Mouse (Mus musculus) midbrain, embryonic 15.5 days (tissue): ENCODE results near the gene S1pr4. TPM values are rescaled to one million over a fixed set of nuclear protein-coding genes. Genes with fewer than 3 reads are reported as not detected.
A peak's percentile ranks its signal among the peaks of the same experiment; 100 is the strongest.

Experiments
- ATAC-seq: fragments of 200-750 bp; cut with Nextera tagmentation; replicated peaks from 2 replicates; pipeline ENCODE4 v1.8.0; 2017; ENCODE audit warnings: moderate TSS enrichment
- H3K27ac ChIP-seq: fragments of 300-500 bp; sonication (generic); 2 replicates; pipeline ENCODE4 v1.5.1; 2015; ENCODE audit warnings: mild to moderate bottlenecking, inconsistent platforms
- H3K27me3 ChIP-seq: fragments of 300-500 bp; sonication (generic); replicated peaks from 2 replicates; pipeline ENCODE4 v1.6.1; 2015; ENCODE audit warnings: inconsistent platforms
- H3K36me3 ChIP-seq: fragments of 300-500 bp; sonication (generic); replicated peaks from 2 replicates; pipeline ENCODE4 v1.6.1; 2015; ENCODE audit warnings: inconsistent platforms
- H3K4me1 ChIP-seq: fragments of 300-500 bp; sonication (generic); 2 replicates; pipeline ENCODE4 v1.6.1; 2015; ENCODE audit warnings: inconsistent platforms
- H3K4me2 ChIP-seq: fragments of 300-500 bp; sonication (generic); 2 replicates; pipeline ENCODE4 v1.6.1; 2015; ENCODE audit warnings: inconsistent platforms, mild to moderate bottlenecking, moderate library complexity
- H3K4me3 ChIP-seq: fragments of 300-500 bp; sonication (generic); 2 replicates; pipeline ENCODE4 v1.5.1; 2015; ENCODE audit warnings: mild to moderate bottlenecking, inconsistent platforms
- H3K9ac ChIP-seq: fragments of 300-500 bp; sonication (generic); 2 replicates; pipeline ENCODE4 v1.6.1; 2015; ENCODE audit warnings: mild to moderate bottlenecking, inconsistent platforms
- H3K9me3 ChIP-seq: fragments of 300-500 bp; sonication (generic); 2 replicates; pipeline ENCODE4 v1.6.1; 2016; ENCODE audit warnings: inconsistent platforms
- WGBS: fragments of 180-500 bp; shearing (Covaris S2); methylation state at CpG from one replicate; pipeline ENCODE4 v1.1.7; 2015; ENCODE audit warnings: mixed read lengths; 5-methylcytosine and 5-hydroxymethylcytosine counted together
- polyA plus RNA-seq: library from polyadenylated mRNA; unstranded; fragments of >200 nt; fragmentation: Nextera tagmentation; extraction: Ambion mirVana; gene quantifications from 2 replicates; pipeline ENCODE4 v1.2.1, GENCODE M21; 2015

Gene S1pr4
- polyA plus RNA-seq, 1 experiment from 2014 or later, result 0.71 TPM

DNA sequence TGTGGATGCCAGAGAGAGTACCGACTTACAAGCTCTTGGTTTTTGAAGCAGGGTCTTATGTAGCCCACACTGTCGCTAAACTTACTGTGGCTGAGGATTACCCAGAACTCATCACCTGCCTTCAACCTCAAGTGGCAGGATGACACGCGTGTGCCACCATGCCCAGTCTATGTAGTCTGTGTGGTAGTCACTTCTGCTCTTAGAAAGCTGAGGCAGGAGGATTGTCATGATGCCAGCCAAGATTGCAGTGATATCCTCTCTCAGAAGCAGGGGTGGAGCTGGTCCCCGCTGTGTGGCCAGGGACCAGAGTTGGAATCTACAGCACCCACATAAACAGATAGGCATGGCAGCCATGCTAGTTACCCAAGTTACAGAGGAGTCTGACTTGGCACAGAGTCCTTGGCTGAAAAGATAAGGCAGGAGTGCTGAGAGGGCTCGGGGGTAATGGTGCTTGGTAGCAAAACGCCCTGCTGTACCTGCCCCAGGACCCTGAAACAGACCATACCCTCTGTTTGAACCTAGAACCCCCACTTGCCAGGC lies 14.4 kb downstream of the S1pr4 start:
- Histone ChIP-seq H3K4me3 (no peak overlapping the region), H3K4me2 (no peak overlapping the region), H3K27me3 (no peaks in the 10 kb centered on the region), H3K36me3 (peaks cover 28% of the 10 kb centered on the region; the same call in 1 of the 2 replicates), H3K4me1 (peaks cover 28% of the 10 kb centered on the region), H3K27ac (0 out of 2 replicates have a peak overlapping the region, but pooled peaks have one; percentile 7), H3K9ac (no peak overlapping the region), H3K9me3 (no peaks in the 10 kb centered on the region)
- 75% methylated on average over 7 of the region's 7 CpGs for WGBS
- no peak for ATAC-seq

DNA sequence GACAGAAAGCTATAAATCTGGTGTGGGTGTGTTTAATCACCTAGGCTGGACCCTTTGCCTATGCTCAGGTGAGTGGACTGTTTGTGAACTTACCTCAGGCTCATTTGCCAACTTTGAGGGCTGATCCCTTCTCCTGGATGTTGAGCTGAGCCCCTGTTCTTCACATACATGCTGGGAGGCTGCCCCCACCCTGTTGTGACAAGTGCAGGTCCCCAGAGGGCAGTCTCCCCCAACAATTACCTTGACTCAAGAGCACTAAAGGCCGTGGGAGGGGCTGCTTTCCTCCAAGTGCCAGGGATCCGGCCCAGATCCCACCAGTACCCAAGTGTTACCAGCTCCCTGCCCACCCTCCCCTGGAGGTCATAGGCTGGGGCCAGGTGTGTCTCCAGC lies 14.9 kb downstream of the S1pr4 start:
- WGBS, result 36% methylated on average over 2 of the region's 2 CpGs
- no peaks in the 10 kb centered on the region for H3K27me3 ChIP-seq
- no peak overlapping the region for H3K9ac ChIP-seq
- no peak for ATAC-seq
- H3K4me2 ChIP-seq, result no peak overlapping the region
- H3K36me3 ChIP-seq, result peaks cover 28% of the 10 kb centered on the region; the same call in 1 of the 2 replicates
- H3K4me1 ChIP-seq, result peaks cover 33% of the 10 kb centered on the region
- H3K9me3 ChIP-seq, result no peaks in the 10 kb centered on the region
- H3K4me3 ChIP-seq, result no peak overlapping the region
- H3K27ac ChIP-seq, result peak overlapping the region; percentile 78

DNA sequence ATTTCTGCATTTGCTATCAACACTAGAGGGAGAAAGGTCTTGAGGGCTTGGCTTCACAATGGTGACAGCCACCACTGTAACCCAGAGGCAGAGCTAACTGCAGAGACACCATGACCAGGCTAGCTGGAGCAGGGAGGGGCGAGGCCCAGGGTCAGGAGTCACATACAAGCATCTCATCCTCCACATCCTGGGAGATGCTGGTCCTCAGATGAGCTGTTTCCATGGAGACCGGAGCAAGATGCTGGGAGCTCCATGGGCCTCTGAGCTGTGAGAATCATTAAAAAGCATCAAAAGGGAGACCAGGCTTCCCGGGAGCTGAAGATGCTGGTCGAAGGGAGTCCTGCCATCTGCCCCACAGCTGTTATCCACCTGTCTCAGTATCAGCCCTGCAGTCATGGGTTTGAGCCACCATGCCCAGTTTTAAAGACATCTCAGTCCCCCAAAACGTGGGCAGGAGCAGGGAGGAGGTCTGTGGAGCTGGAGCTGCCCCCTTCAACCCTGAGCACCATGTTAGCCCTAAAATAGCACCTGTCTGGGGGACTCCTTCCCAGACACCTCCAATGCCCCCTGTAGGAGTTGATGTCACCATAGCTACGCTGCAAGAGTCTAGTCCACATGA lies 15.4 kb downstream of the S1pr4 start:
- H3K27me3 ChIP-seq, result no peaks in the 10 kb centered on the region
- H3K9me3 ChIP-seq, result no peaks in the 10 kb centered on the region
- ATAC-seq, result peak; percentile 15
- 0 out of 2 replicates have a peak overlapping the region, but pooled peaks have one; percentile 6 for H3K4me2 ChIP-seq
- no peak overlapping the region for H3K9ac ChIP-seq
- H3K4me3 ChIP-seq, result no peak overlapping the region
- WGBS, result 34% methylated on average over 6 of the region's 6 CpGs
- peaks cover 37% of the 10 kb centered on the region for H3K4me1 ChIP-seq
- peak overlapping the region; percentile 78 for H3K27ac ChIP-seq
- peaks cover 25% of the 10 kb centered on the region; the same call in 1 of the 2 replicates for H3K36me3 ChIP-seq

DNA sequence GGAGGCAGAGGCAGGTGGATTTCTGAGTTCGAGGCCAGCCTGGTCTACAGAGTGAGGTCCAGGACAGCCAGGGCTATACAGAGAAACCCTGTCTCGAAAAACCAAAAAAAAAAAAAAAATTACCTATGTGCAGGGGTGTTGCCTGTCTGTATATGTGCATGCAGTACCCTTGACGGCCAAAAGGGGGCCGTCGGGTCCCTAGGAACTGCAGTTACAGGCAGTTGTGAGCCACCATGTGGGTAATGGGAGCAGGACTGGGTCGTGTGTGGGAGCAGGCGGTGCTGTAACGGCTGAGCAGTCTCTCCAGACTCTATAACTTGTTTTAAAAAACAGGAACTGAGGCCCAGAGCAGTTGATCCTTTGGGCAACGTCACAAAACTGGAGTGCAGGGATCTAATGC lies 15.9 kb downstream of the S1pr4 start:
- H3K27ac ChIP-seq, result peak overlapping the region; percentile 78

DNA sequence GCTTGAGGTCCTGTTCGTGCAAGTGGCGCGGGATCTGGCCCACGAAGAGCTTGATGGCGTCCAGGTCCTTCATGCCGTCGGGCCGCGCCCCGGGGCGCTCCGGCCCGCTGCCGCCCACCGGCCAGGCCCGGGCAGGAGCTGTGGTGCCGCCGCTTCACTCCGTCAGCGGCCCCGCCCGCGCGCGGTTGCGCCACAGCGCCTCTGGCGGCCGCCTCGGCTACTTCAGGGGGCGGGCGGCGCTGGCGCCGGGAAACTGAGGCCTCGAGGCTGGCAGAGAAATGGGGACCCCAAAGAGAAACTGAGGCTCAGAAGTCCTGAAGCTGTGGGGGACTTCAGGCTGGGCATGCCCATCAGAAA lies 17.4 kb downstream of the S1pr4 start, which contains the start of gene Celf5:
Celf5 (minus strand) TSS at position 177 of the 357 bp plus-strand sequence.
- WGBS, result 0% methylated on average over 36 of the region's 36 CpGs

More for the DNA sequence above, 15.9 kb downstream of the S1pr4 start:
- Histone ChIP-seq H3K27me3 (no peaks in the 10 kb centered on the region), H3K4me1 (peaks cover 40% of the 10 kb centered on the region), H3K4me3 (no peak overlapping the region), H3K36me3 (peaks cover 20% of the 10 kb centered on the region; the same call in 1 of the 2 replicates), H3K9me3 (no peaks in the 10 kb centered on the region), H3K9ac (no peak overlapping the region), H3K4me2 (0 out of 2 replicates have a peak overlapping the region, but pooled peaks have one; percentile 6)
- WGBS, result 13% methylated on average over 9 of the region's 9 CpGs
- no peak for ATAC-seq

DNA sequence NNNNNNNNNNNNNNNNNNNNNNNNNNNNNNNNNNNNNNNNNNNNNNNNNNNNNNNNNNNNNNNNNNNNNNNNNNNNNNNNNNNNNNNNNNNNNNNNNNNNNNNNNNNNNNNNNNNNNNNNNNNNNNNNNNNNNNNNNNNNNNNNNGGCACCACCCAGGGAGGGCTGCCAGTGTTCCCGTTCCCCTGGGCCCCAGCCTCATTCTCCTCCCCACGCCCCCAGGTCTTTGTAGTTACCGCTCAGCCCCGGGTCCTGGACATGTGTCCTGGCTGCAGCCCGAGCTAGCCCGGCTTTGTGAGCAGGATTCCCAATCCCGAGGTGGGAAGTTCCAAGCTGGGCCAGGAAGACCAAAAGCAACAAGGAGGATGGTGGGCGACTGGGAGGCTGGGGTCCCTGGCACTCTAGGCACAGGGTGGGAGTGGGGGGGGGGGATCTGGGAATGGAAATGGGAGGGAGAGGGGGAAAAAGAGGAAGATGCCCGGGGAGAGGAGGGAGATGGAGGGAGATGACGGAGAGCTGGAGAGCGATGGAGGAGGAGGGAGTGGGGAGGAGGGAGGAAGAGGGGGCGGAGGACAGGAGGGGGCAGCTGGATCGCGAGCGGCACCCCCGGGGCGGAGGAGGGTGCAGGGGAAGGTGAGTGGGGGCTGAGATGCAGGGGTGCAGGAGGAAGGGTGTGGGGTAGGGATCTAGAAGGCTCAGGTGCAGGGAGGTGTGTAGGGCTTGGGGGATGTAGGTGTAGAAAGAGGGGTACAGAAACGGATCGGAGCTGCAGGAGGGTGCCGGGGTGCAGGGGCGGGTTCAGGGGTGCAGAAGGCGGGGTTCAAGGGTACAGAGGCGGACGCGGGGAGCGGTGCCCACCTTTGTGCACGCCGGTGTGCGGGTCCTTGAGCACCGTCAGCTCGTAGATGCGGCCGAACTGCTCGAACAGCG lies 18.1 kb downstream of the S1pr4 start:
- Histone ChIP-seq H3K36me3 (peaks cover 5% of the 10 kb centered on the region; the same call in 1 of the 2 replicates), H3K9me3 (no peaks in the 10 kb centered on the region), H3K27me3 (no peaks in the 10 kb centered on the region), H3K4me1 (peaks cover 61% of the 10 kb centered on the region), H3K4me2 (peak overlapping the region; percentile 77), H3K4me3 (peak overlapping the region; percentile 86), H3K9ac (peak overlapping the region; percentile 95), H3K27ac (peak overlapping the region; percentile 89)
- WGBS, result 2% methylated on average over 35 of the region's 35 CpGs
- ATAC-seq, result peak; percentile 40

More for the DNA sequence above, 17.4 kb downstream of the S1pr4 start, which contains the start of gene Celf5:
- Histone ChIP-seq H3K4me3 (peak within 1 kb of the TSS; percentile 86), H3K36me3 (peaks cover 10% of the 10 kb centered on the region; the same call in 1 of the 2 replicates), H3K27me3 (no peaks in the 10 kb centered on the region), H3K4me2 (peak within 1 kb of the TSS; percentile 77), H3K27ac (peak within 1 kb of the TSS; percentile 89), H3K4me1 (peaks cover 55% of the 10 kb centered on the region), H3K9ac (peak within 1 kb of the TSS; percentile 95), H3K9me3 (no peaks in the 10 kb centered on the region)
- peak; percentile 51 for ATAC-seq

DNA sequence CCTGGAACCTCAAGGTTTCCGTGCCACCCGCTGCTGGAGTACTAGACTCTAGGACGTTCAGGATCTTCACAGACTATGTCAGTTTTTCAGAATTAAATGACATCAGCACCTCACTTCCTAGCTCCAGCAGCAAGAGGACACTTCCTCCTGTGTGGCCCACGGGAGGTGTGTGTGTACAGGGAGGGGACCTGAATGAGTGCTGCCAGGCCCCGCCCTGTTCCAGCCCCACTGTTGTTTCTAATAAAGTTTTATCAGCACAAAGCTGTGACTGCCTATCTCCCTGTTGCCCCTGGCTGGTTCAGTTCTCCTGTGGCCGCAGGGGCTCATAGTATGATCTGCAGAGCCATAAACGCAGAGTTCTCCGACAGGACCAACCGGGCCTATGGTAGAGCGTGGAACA lies 25.5 kb downstream of the S1pr4 start:
- ATAC-seq, result no peak
- no peak overlapping the region for H3K4me2 ChIP-seq
- peaks cover 70% of the 10 kb centered on the region for H3K4me1 ChIP-seq
- 0 out of 2 replicates have a peak, but pooled peaks cover 2% of the 10 kb centered on the region for H3K36me3 ChIP-seq
- WGBS, result 85% methylated on average over 10 of the region's 10 CpGs
- H3K4me3 ChIP-seq, result no peak overlapping the region
- no peaks in the 10 kb centered on the region for H3K9me3 ChIP-seq
- no peaks in the 10 kb centered on the region for H3K27me3 ChIP-seq
- no peak overlapping the region for H3K9ac ChIP-seq
- peak overlapping the region; percentile 92 for H3K27ac ChIP-seq

DNA sequence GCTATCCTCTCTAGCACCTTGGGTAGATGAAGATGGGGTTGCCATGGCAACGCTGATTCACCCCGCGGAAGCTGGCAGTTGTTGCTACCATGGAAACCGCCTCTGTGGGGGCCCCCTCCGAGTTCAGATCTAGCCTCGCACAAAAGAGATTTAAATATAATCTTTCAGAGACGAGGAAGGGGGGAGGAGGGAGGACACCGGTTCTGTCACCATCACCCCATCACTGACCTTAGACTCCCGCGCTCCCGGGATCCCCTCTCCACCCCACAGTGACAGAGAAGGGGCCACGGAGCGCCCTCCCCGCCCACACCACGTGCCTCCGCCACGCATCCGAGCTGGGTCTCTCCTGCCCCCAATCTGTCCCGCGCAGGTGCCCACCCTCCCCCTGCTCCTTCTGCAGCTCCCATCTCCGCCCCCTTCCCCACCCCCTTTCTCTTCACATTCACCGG lies 26.9 kb downstream of the S1pr4 start:
- H3K27me3 ChIP-seq, result no peaks in the 10 kb centered on the region
- peak overlapping the region; percentile 77 for H3K4me2 ChIP-seq
- H3K36me3 ChIP-seq, result peaks cover 6% of the 10 kb centered on the region; the same call in 1 of the 2 replicates
- peak overlapping the region; percentile 66 for H3K9ac ChIP-seq
- ATAC-seq, result peak; percentile 87
- no peaks in the 10 kb centered on the region for H3K9me3 ChIP-seq
- H3K27ac ChIP-seq, result peak overlapping the region; percentile 92
- peak overlapping the region; percentile 45 for H3K4me3 ChIP-seq
- H3K4me1 ChIP-seq, result peaks cover 60% of the 10 kb centered on the region
- WGBS, result under 1% methylated on average over 21 of the region's 22 CpGs

DNA sequence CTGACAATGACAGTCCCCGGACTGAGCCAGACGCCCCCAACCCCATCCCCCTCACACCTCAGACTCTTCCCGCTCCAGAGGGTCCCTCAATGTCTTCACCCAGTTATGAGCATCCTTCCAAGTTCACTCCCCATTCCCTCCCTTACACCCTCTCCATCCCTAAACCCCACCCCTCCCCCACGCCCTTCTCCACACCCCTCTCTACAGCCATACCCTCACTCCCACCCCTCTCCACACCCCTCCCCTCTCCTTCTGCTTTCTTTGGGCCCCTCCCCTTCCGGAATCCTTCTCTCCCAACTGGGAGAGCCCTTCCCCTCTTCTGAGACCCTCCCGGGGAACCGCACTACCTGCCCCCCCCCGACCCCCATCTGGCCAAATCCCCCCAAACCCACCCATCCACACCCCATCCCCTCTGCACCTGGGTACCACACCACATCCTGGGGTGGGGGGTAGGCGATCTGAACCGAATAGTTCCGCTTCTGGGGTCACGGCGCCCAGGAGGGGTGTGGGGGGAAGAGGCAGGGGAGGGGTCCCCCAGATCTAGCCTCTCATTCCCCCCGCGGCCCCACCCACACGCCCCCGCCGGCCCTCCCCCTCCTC lies 27.4 kb downstream of the S1pr4 start:
- no peaks in the 10 kb centered on the region for H3K9me3 ChIP-seq
- peak overlapping the region; percentile 92 for H3K27ac ChIP-seq
- no peaks in the 10 kb centered on the region for H3K27me3 ChIP-seq
- peak overlapping the region; percentile 45 for H3K4me3 ChIP-seq
- H3K36me3 ChIP-seq, result peaks cover 11% of the 10 kb centered on the region; the same call in 1 of the 2 replicates
- H3K9ac ChIP-seq, result peak overlapping the region; percentile 66
- peaks cover 55% of the 10 kb centered on the region for H3K4me1 ChIP-seq
- ATAC-seq, result peak; percentile 41
- peak overlapping the region; percentile 77 for H3K4me2 ChIP-seq
- WGBS, result 2% methylated on average over 18 of the region's 18 CpGs

DNA sequence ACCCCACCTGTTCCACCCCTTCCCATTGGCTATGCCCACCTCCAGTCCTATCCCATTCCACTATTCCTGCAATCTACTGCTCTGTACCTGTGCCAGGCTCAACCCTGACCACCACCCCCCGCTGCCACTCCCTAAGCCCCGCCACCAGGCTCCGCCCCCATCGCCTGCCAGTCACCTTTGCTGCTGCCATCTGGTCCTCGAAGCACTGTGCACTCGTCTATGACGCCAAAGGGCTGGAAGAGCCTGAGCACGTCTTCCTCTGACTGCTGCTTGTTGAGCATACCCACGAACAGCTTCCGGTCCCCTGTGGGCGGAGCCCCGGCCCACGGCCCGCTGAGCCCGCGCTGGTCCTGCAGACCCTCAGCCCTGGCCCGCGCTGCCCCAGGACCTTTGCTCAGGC lies 29.5 kb downstream of the S1pr4 start:
- Histone ChIP-seq H3K27me3 (no peaks in the 10 kb centered on the region), H3K9me3 (no peaks in the 10 kb centered on the region), H3K4me2 (no peak overlapping the region), H3K36me3 (peaks cover 29% of the 10 kb centered on the region), H3K27ac (no peak overlapping the region), H3K4me1 (peaks cover 45% of the 10 kb centered on the region), H3K4me3 (no peak overlapping the region), H3K9ac (no peak overlapping the region)
- ATAC-seq, result no peak
- WGBS, result 61% methylated on average over 18 of the region's 18 CpGs

DNA sequence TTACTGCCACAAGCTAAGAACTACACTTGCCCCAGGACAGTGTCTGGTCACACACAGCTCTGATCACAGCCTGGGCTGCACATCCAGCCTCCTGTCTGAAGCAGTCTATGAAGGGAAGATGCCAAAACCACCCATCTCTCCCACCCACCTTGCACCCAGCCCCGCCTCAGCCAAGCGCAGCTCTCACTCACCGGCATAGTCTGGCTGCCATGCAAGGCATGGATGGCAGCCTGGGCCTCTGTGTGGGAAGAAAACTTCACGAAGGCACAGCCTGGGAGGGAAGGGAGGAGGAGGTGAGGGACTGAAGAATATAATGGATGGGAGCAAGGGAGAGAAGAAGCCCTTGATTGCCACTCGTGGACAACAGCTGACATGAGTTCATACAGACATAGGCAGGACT lies 30.7 kb downstream of the S1pr4 start:
- Histone ChIP-seq H3K4me1 (peaks cover 47% of the 10 kb centered on the region), H3K9ac (no peak overlapping the region), H3K9me3 (no peaks in the 10 kb centered on the region), H3K36me3 (peaks cover 29% of the 10 kb centered on the region), H3K27me3 (peaks cover 7% of the 10 kb centered on the region; the same call in 1 of the 2 replicates), H3K4me3 (no peak overlapping the region), H3K27ac (no peak overlapping the region), H3K4me2 (no peak overlapping the region)
- 90% methylated on average over 5 of the region's 5 CpGs for WGBS
- no peak for ATAC-seq
